Mouse (Mus musculus): ENCODE measurements around the gene Mb21d2.

Mb21d2 gene

GRCm38 (mm10) chr16:28866584-28867295, 62.7 kb downstream of the Mb21d2 start:
- DNase-seq (ENCODE audit: low spot score in 2 of 2), result no peak

GRCm38 (mm10) chr16:28863616-28864015, 65.9 kb downstream of the Mb21d2 start:
- DNase-seq (ENCODE audit: low spot score in 2 of 2), result no peak

GRCm38 (mm10) chr16:28862093-28862492, 67.4 kb downstream of the Mb21d2 start:
- DNase-seq (ENCODE audit: low spot score in 2 of 2), result no peak

- no peak for DNase-seq (ENCODE audit: low spot score in 2 of 2)
Measured at GRCm38 (mm10) chr16:28859678-28860077, 69.8 kb downstream of the Mb21d2 start.

GRCm38 (mm10) chr16:28859009-28859288, 70.5 kb downstream of the Mb21d2 start:
- no peak for DNase-seq (ENCODE audit: low spot score in 2 of 2)

- DNase-seq (ENCODE audit: low spot score in 2 of 2), result no peak
Measured at GRCm38 (mm10) chr16:28858210-28859008, 71.1 kb downstream of the Mb21d2 start.

- DNase-seq (ENCODE audit: low spot score in 2 of 2), result no peak
Measured at GRCm38 (mm10) chr16:28851409-28851821, 78.1 kb downstream of the Mb21d2 start.

GRCm38 (mm10) chr16:28850881-28851280, 78.6 kb downstream of the Mb21d2 start:
- no peak for DNase-seq (ENCODE audit: low spot score in 2 of 2)

GRCm38 (mm10) chr16:28846123-28846522, 83.3 kb downstream of the Mb21d2 start:
- DNase-seq (ENCODE audit: low spot score in 2 of 2), result no peak

- DNase-seq (ENCODE audit: low spot score in 2 of 2), result no peak
Measured at GRCm38 (mm10) chr16:28845336-28845735, 84.1 kb downstream of the Mb21d2 start.

GRCm38 (mm10) chr16:28841102-28841501, 88.4 kb downstream of the Mb21d2 start:
- DNase-seq (ENCODE audit: low spot score in 2 of 2), result no peak

GRCm38 (mm10) chr16:28840075-28840974, 89.1 kb downstream of the Mb21d2 start:
- peak; percentile 42 to 57 for DNase-seq (ENCODE audit: low spot score in 2 of 2)

- no peak for DNase-seq (ENCODE audit: low spot score in 2 of 2)
Measured at GRCm38 (mm10) chr16:28839575-28839974, 89.9 kb downstream of the Mb21d2 start.

GRCm38 (mm10) chr16:28838016-28838415, 91.5 kb downstream of the Mb21d2 start:
- DNase-seq (ENCODE audit: low spot score in 2 of 2), result peak; percentile 45 to 55

- no peak for DNase-seq (ENCODE audit: low spot score in 2 of 2)
Measured at GRCm38 (mm10) chr16:28832085-28832635, 97.3 kb downstream of the Mb21d2 start.

GRCm38 (mm10) chr16:28829263-28829955, 100.1 kb downstream of the Mb21d2 start:
- DNase-seq (ENCODE audit: low spot score in 2 of 2), result no peak

- no peak for DNase-seq (ENCODE audit: low spot score in 2 of 2)
Measured at GRCm38 (mm10) chr16:28824781-28825180, 104.7 kb downstream of the Mb21d2 start.

GRCm38 (mm10) chr16:28821774-28822173, 107.7 kb downstream of the Mb21d2 start:
- no peak for DNase-seq (ENCODE audit: low spot score in 2 of 2)

GRCm38 (mm10) chr16:28818749-28819285, 110.7 kb downstream of the Mb21d2 start:
- DNase-seq (ENCODE audit: low spot score in 2 of 2), result no peak

- DNase-seq (ENCODE audit: low spot score in 2 of 2), result no peak
Measured at GRCm38 (mm10) chr16:28813290-28813689, 116.2 kb downstream of the Mb21d2 start.

GRCm38 (mm10) chr16:28809089-28809488, 120.4 kb downstream of the Mb21d2 start:
- no peak for DNase-seq (ENCODE audit: low spot score in 2 of 2)
